Mouse (Mus musculus) heart, postnatal 14 days (tissue): ENCODE results near the gene Dmbx1. TPM values are rescaled to one million over a fixed set of nuclear protein-coding genes. Genes with fewer than 3 reads are reported as not detected.
A peak's percentile ranks its signal among the peaks of the same experiment; 100 is the strongest.

Experiments
- DNase-seq, 2 experiments: peaks; one replicate each; pipeline ENCODE4 v3.0.0; 2021 to 2022
- intact Hi-C: fragments of 180-260 bp; cut with DNase I; formaldehyde crosslinking; loops from one replicate; pipeline ENCODE4 v1.15.1; 2025
- long read RNA-seq, 2 experiments: library from polyadenylated mRNA; stranded (forward); transcript quantifications; one replicate each; pipeline ENCODE4 v2.0.0; 2021
- total RNA-seq, 2 experiments: library from RNA; stranded (reverse); gene quantifications; 2 replicates each; pipeline ENCODE4 v1.2.3; 2021

The Dmbx1 gene
- not detected for total RNA-seq
- long read RNA-seq, experiment 1, result 0 reads
- long read RNA-seq, experiment 2, result 0 reads

- intact Hi-C loops, result no loop called here
- peak; percentile 13 to 22 for DNase-seq
These were observed at the start of gene Dmbx1 for GRCm38 (mm10) chr4:115939295-115940102. Gene Dmbx1, minus strand, starts transcription at chr4:115939926.

GRCm38 (mm10) chr4:115989382-115989781, 49.7 kb upstream of the Dmbx1 start:
- DNase-seq, result no peak
- intact Hi-C loops, result no loop called here

- intact Hi-C loops, result no loop called here
- no peak for DNase-seq
These were observed 48.3 kb upstream of the Dmbx1 start for GRCm38 (mm10) chr4:115987858-115988530.

GRCm38 (mm10) chr4:115987436-115987835, 47.7 kb upstream of the Dmbx1 start:
- no peak for DNase-seq
- intact Hi-C loops, result no loop called here

GRCm38 (mm10) chr4:115984967-115985366, 45.2 kb upstream of the Dmbx1 start:
- DNase-seq, result no peak
- intact Hi-C loops, result no loop called here

GRCm38 (mm10) chr4:115984111-115984510, 44.4 kb upstream of the Dmbx1 start:
- peak; percentile 80 to 90 for DNase-seq
- intact Hi-C loops, result no loop called here

- intact Hi-C loops, result loop anchor here (1.0 to 2.0 kb wide), 2 partner anchors 78 to 250 kb away; no protein-coding TSS in a partner anchor
- peak; percentile 64 to 81 for DNase-seq
These were observed 41.0 kb upstream of the Dmbx1 start for GRCm38 (mm10) chr4:115980676-115981075.

- intact Hi-C loops, result no loop called here
- DNase-seq, result peak in 1 of 2 experiments; percentile 7
These were observed 39.7 kb upstream of the Dmbx1 start for GRCm38 (mm10) chr4:115979437-115979836.

- intact Hi-C loops, result no loop called here
These were observed 39.2 kb upstream of the Dmbx1 start for GRCm38 (mm10) chr4:115978911-115979310.

GRCm38 (mm10) chr4:115972543-115972942, 32.8 kb upstream of the Dmbx1 start:
- intact Hi-C loops, result no loop called here

More at GRCm38 (mm10) chr4:115978911-115979310, 39.2 kb upstream of the Dmbx1 start:
- no peak for DNase-seq

GRCm38 (mm10) chr4:115964446-115964845, 24.7 kb upstream of the Dmbx1 start:
- peak in 1 of 2 experiments; percentile 17 for DNase-seq
- intact Hi-C loops, result no loop called here

More at GRCm38 (mm10) chr4:115972543-115972942, 32.8 kb upstream of the Dmbx1 start:
- DNase-seq, result no peak

- no peak for DNase-seq
- intact Hi-C loops, result no loop called here
These were observed 24.0 kb upstream of the Dmbx1 start for GRCm38 (mm10) chr4:115963751-115964150.

- DNase-seq, result peak; percentile 30 to 41
- intact Hi-C loops, result no loop called here
These were observed 23.1 kb upstream of the Dmbx1 start for GRCm38 (mm10) chr4:115962671-115963412.

- intact Hi-C loops, result no loop called here
- no peak for DNase-seq
These were observed 22.3 kb upstream of the Dmbx1 start for GRCm38 (mm10) chr4:115961991-115962390.

GRCm38 (mm10) chr4:115959546-115959945, 19.8 kb upstream of the Dmbx1 start:
- intact Hi-C loops, result no loop called here
- DNase-seq, result no peak

- DNase-seq, result no peak
- intact Hi-C loops, result no loop called here
These were observed 15.7 kb upstream of the Dmbx1 start for GRCm38 (mm10) chr4:115955494-115955775.

- no peak for DNase-seq
- intact Hi-C loops, result no loop called here
These were observed 15.1 kb upstream of the Dmbx1 start for GRCm38 (mm10) chr4:115954656-115955493.

- DNase-seq, result no peak
- intact Hi-C loops, result no loop called here
These were observed 13.8 kb upstream of the Dmbx1 start for GRCm38 (mm10) chr4:115953559-115953958.

GRCm38 (mm10) chr4:115952758-115953157, 13.0 kb upstream of the Dmbx1 start:
- intact Hi-C loops, result loop anchor here (1.0 kb wide), 2 partner anchors 49 to 221 kb away; no protein-coding TSS in a partner anchor

More at GRCm38 (mm10) chr4:115952758-115953157, 13.0 kb upstream of the Dmbx1 start:
- peak; percentile 57 to 70 for DNase-seq
